Mouse (Mus musculus) forebrain, embryonic 11.5 days (tissue): Measurements from ENCODE around the gene Cyba. TPM values are rescaled to one million over a fixed set of nuclear protein-coding genes. Genes with fewer than 3 reads are reported as not detected.

Source experiments
- microRNA-seq: library from miRNA; unstranded; fragments of <30 nt; microRNA quantifications from one replicate; pipeline ENCODE4, GENCODE M21; 2016; ENCODE audit not compliant: insufficient number of aligned reads
- polyA plus RNA-seq: library from polyadenylated mRNA; unstranded; fragments of >200 nt; fragmentation: Nextera tagmentation; extraction: Ambion mirVana; gene quantifications from 2 replicates; pipeline ENCODE4 v1.2.1, GENCODE M21; 2014

Gene Cyba
- polyA plus RNA-seq, 1 experiment from 2014 or later = 52.3 TPM

Small RNAs within 50 kb of the gene (microRNA-seq; reads per million reads assigned to microRNA genes)
- gene Gm24366 = not detected

Other genes starting within 250 kb of the Cyba start
- gene Zfpm1, start 150.8 kb downstream of the Cyba start, polyA plus RNA-seq = 1.4 and 2.1 TPM in 2 replicates
- not detected in 2 replicates for gene Trhr2, start 72.2 kb downstream of the Cyba start, polyA plus RNA-seq
- gene Zc3h18, start 56.3 kb downstream of the Cyba start, polyA plus RNA-seq = 54.8 and 57.4 TPM in 2 replicates
- not detected in 2 replicates for gene Il17c, start 10.9 kb downstream of the Cyba start, polyA plus RNA-seq
- 47.4 and 50.3 TPM in 2 replicates for gene Mvd, start 10.5 kb upstream of the Cyba start, polyA plus RNA-seq
- 0.37 TPM in 1 of 2 replicates, not detected in the other for gene Snai3, start 27.8 kb upstream of the Cyba start, polyA plus RNA-seq
- 31.2 and 36.0 TPM in 2 replicates for gene Rnf166, start 43.1 kb upstream of the Cyba start, polyA plus RNA-seq
- gene Ctu2, start 43.2 kb upstream of the Cyba start, polyA plus RNA-seq = 75.7 and 84.5 TPM in 2 replicates
- gene Piezo1, start 118.4 kb upstream of the Cyba start, polyA plus RNA-seq = 5.8 and 5.9 TPM in 2 replicates
- gene Cdt1, start 135.1 kb upstream of the Cyba start, polyA plus RNA-seq = 57.9 and 59.6 TPM in 2 replicates
- 235 and 251 TPM in 2 replicates for gene Aprt, start 144.0 kb upstream of the Cyba start, polyA plus RNA-seq
- gene Galns, start 178.5 kb upstream of the Cyba start, polyA plus RNA-seq = 4.5 and 5.8 TPM in 2 replicates
- 39.3 and 49.9 TPM in 2 replicates for gene Trappc2l, start 178.7 kb upstream of the Cyba start, polyA plus RNA-seq
- gene Pabpn1l, start 189.8 kb upstream of the Cyba start, polyA plus RNA-seq = not detected in 2 replicates